Mouse (Mus musculus) stomach, adult 2 months (tissue): Measurements from ENCODE around the gene Usp48. TPM values are rescaled to one million over a fixed set of nuclear protein-coding genes. Genes with fewer than 3 reads are reported as not detected.

Experiments used
- polyA plus RNA-seq: library from polyadenylated mRNA; depleted of rRNA; stranded (reverse); fragments of >200 nt; gene quantifications from 2 replicates; pipeline ENCODE4 v1.2.3, GENCODE M21; 2012; rRNA removed

The Usp48 gene
- 15.7 and 21.1 TPM in 2 replicates for polyA plus RNA-seq

GRCm38 (mm10) chr4:137593601-137594495, at the start of gene Usp48:
Usp48 (plus strand) TSS chr4:137593755.

DNA sequence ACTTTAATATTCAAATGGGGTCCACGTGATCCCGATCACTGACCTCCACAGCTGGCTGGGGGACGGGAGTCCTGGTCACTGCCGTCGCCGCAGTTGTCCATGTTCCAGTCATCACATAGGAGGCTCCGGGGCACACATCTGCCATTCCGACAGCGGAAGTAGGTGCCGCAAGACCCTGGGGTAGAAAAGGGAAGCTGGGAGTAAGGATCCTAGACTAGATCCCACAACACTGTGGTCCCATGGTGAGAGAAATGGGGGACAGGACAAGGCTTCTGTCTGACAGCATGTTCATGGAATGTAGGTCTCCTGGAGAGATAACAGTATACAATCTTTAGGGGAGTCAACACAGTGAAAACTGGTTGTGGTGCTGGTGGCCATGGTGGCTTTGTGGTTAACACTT, 19.1 kb upstream of the Usp48 start, which contains the start of gene Ldlrad2:
Ldlrad2 (minus strand) TSS at position 101 of the 400 bp plus-strand sequence.

GRCm38 (mm10) chr4:137664433-137664979, 71.0 kb downstream of the Usp48 start, which contains the start of gene Rap1gap:
Rap1gap (plus strand) TSS chr4:137664726.

Other genes starting within 250 kb of the Usp48 start
- 8.3 and 11.2 TPM in 2 replicates for gene Cdc42, start 236.0 kb upstream of the Usp48 start, polyA plus RNA-seq
- not detected in 2 replicates for gene Cela3a, start 184.0 kb upstream of the Usp48 start, polyA plus RNA-seq
- gene Cela3b, start 163.2 kb upstream of the Usp48 start, polyA plus RNA-seq: 0.79 and 0.88 TPM in 2 replicates
- gene 1700013G24Rik, start 140.5 kb upstream of the Usp48 start, polyA plus RNA-seq: not detected in 2 replicates
- gene Hspg2, start 125.0 kb upstream of the Usp48 start, polyA plus RNA-seq: 60.9 and 62.5 TPM in 2 replicates
- gene Ldlrad2, start 19.2 kb upstream of the Usp48 start, polyA plus RNA-seq: not detected in 2 replicates
- 190 and 238 TPM in 2 replicates for gene Rap1gap, start 71.0 kb downstream of the Usp48 start, polyA plus RNA-seq
- gene Alpl, start 202.6 kb downstream of the Usp48 start, polyA plus RNA-seq: 2.4 and 3.2 TPM in 2 replicates